Mouse (Mus musculus) cerebellum, adult 8-10 months (tissue): ENCODE results near the gene Car11.

Experiments
- DNase-seq: peaks from one replicate; pipeline ENCODE4 v3.0.0; 2022

Car11 gene

DNA sequence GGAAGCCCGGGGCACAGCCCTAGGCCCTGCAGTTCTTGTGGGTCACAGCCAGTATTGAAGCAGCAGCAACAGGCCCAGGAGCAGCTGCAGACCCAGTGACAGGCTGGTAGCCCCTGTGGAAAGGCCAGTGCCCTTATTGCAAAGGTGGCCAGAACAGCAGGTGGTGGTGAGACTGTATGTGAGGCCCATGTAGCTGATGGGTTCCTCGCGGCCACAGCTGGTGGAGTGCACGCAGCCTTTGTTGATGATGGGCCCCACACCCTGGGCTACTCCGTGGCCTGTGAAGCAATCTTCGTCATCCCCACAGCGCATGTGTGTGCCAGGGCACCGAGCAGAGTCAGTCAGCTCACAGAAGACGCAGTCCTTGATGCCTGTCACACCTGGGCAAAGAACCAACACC is 25.5 kb downstream of the Car11 start:
- DNase-seq = no peak

DNA sequence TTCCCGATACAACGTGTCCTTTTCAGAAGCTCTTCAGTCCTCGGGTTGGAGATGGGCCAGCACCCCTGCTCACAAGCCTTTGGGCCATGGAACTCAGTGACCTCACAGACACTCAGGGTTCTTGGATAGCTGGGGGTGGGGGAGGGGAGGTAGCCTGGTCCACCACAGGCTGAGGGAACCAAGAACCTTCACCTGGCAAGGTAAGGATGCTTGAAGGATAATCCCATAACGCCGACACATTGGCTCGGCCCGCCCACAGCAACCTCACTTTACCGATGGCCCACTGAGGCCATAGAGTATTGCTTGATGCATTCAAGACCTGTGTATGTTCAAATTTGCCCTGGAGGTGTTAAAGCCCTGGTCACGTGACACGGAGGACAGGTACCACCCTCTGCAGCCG is 26.1 kb downstream of the Car11 start, which contains the start of gene Spaca4:
Gene Spaca4 (minus strand): TSS at position 101 of the 400 bp plus-strand sequence.
- DNase-seq = no peak

DNA sequence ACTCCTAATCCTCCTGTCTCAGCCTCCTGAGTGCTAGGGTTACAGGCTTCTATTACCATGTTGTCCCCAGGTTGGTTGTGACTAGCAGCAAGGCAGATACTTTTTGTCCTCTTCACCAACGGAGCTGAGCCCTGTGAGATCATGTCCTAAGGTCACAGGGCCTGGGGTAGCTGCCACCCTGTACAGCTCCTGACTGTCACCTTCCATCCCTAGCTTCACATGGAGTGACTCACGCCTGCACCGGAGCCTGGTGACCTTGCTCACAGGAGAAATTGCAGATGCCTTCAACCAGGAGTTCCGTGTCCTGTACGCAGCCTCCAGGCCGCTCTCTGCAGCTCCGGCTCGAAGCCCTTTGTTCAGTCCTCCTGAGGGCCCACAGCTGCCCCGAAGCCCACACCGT is 26.8 kb downstream of the Car11 start:
- DNase-seq = no peak

DNA sequence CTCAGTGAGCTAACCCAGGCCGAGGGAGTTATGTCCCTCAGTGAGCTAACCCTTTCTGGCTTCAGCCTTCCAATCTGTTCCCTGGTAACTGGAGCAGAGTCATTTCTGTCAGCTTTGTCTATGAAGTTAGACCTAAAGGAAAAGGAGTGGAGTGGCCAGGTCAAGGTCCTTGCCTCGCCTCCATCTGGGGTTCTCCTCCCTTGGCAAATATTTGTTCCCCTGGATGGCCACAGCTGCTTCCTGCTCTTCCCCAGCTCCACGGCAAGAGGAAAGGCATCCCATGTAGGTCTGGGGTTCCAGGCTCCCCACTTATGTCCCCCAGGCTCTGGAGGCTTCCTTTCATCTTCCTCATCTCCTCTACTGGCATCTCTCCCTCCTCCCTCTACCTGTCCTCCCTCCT is 28.0 kb downstream of the Car11 start:
- no peak for DNase-seq

DNA sequence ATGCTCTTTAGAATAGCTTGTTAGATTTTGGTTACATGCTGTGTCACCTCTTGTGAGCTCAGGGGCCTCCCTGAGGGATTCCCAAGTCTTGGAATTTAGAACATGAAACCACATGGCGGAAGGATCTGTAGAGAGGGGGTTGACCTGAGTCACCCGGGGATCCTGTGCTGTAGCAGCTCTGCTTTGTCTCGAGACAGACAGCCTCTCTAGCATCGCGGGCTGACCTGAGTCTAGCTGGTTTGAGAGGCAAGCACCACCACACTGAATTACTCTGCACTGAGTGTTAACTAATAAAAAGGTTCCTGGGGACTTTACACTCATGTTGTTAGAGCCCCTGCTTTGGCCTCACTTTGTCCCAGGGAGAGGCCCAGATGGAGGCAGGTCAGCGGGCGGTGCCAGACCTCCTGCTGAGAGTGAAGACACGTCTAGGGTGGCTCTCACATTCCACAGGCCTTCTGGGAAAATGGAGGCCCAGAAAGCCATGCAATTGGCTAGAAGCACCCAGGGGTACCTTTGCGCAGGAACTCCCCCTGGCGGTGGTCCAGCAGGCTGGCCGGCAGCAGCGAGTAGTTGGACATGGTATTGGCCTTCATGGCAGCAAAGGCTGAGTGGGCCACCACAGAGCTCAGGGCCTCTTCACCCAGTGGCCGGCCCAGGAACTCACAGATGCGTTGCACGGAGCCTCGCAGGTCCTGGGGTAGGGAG is 31.2 kb downstream of the Car11 start:
- DNase-seq = no peak

DNA sequence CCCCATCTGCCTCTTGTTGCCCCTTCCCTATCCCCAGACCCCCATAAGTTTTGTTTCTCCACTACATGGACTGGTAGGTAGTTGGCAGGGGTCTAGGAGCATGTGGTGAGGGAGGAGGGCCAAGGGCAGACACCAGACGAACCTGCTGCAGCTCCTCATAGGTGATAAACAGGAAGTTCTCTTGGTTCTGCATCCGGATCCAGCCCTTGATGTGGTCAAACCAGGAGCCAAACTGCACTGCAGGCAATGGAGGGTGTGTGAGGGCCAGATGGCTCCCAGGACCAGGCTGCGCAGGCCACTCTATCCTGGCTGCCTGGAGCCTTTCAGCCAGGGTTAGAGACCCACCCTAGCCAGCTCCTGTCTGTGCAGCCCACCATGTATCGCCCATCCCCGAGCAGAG is 33.8 kb downstream of the Car11 start:
- no peak for DNase-seq

DNA sequence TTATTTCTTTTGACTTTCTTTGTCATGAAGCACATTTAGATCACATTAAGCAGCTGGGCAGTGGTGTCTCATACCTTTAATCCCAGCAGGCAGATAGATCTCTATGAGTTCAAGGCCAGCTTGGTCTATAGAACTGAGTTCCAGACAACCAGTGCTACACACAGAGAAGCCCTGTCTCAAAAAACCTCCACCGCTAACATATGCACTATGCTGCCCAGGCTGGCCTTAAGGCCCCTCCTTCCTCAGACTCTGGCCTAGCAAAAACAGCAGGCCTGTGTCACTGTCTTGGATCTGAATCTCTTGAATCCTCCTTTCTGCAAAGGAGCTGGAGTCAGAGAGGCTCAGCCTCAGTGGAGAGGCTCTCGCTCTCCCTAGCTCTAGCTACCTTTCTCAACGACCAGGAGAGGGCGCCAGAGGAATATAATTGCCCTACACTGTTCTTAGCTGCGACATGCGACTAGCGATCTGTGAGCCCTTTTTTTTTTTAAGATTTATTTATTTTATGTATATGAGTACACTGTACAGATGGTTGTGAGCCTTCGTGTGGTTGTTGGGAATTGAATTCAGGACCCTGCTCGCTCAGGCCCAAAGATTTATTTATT is 39.6 kb downstream of the Car11 start:
- DNase-seq = peak; percentile 85

DNA sequence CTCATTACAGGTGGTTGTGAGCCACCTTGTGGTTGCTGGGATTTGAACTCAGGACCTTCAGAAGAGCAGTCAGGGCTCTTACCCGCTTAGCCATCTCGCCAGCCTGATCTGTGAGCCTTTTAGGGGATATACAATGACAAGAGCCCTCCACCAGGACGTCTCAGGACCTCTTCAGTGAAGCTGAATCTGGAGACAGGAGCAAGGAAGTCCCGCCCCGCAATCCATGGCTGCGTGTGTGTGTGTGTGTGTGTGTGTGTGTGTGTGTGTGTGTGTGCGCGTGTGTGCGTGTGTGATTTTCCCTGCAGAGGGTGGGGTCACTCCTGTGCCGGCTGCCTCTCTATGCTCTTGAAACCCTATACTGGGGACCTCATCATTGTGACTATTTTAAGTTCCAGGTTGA is 40.2 kb downstream of the Car11 start:
- no peak for DNase-seq

DNA sequence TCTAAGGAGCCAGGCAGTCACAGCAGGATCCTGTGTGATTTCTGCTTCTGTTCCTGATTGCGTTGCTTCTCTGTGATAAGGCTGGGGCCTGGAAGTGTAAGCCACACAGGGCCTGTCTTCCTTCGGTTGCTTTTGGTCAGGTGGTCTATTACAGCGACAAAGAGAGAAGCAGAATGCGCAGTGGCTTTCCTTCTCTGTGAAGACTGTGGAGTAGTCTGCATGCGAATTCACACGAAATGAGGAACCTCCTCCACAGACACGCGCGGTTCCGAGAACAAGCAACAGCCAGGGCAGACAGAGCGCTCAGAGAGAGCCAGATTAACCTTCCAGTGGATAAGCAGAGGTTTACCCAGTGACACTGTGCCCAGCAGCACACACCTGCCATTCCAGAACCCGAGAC is 41.7 kb downstream of the Car11 start:
- no peak for DNase-seq

DNA sequence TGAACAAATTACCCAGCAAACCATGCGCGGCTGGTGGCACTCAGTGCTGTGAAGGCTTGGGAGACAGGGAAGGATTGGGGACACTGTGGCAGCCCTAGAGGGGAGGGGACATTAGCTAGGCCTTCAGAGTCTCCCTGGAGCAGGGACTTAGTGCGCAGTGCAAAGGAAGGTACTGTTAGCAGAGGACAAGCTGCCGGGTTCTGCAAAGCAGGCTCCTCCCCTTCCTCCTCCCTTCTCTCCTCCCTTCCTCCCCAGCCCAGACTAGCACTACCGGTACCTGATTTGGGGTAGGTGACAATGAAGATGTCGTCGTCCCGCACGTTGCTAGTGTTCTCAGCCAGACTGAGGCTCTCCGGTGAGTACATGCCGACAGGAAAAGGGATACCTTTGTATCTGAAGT is 42.1 kb downstream of the Car11 start:
- DNase-seq = no peak

DNA sequence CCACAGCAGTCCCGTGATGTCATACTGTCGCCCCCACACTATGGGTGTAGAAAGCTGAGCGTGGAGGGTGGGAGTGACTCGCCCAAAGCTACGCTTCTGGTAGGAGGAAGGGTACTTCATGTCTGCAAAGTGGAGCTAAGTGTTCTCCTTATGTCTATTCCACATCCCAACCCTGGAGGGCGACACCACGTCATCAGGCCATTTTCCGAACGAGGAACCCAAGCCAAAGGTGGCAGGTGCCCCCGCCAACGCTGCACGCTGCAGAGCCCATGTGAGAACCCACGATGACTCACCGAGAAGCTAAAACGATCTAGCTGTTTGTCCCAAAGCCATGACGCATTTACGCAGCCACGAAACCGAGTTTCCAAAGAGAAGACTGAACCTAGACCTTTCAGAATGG is 42.7 kb downstream of the Car11 start:
- DNase-seq = peak; percentile 41

DNA sequence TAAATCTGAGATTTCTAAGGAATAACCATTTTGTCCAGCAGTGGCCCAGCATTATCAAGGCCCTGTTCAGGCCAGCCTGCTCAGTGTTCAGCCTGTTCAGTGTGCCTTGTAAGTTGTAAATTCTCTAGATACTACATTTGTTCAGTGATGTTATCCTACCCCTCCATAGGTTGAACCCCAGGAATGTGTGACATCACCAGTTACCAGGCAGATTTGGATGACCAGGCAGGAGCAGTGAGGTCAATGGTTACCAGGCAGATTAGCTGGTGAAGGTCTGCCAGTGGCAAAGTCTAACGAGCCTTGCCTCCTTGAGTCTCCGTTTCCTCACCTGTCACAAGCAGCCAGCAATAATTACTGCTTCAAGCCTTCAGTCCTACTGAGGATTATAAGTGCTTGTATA is 44.7 kb downstream of the Car11 start:
- DNase-seq = peak; percentile 68

DNA sequence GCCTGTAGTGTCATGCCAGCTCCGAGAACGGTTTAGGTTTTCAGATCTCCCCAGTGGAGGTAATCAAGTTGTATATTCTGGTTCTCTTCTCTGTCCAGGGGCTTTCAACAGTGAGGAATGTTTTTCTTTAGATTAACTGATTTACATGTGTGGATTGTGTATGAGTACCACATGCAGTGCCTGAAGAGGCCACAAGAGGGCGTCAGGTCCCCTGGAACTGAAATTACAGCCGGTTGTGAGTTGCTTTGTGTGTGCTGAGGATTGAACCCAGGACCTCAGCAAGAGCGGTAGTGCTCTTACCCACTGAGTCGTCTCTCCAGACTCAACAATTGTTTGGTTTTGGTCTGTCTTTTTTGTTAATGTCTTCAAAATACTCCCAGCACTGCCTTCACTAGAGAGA is 46.9 kb downstream of the Car11 start:
- no peak for DNase-seq

DNA sequence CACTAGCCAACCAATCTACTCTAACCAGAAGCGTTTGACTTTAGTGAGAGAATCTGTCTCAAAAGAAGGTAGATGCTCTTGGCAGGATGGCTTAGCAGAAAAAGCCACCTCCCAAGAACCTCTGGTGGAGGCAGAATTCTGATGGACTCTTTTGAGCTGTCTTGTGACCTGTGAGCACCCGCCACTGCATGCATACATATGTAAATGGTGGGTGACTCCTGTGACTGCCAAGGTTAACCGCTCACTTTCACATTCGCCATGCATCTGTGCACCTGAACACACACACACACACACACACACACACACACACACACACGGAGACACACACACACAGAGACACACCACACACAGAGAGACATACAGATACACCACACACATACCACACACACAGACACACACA is 47.8 kb downstream of the Car11 start:
- no peak for DNase-seq

DNA sequence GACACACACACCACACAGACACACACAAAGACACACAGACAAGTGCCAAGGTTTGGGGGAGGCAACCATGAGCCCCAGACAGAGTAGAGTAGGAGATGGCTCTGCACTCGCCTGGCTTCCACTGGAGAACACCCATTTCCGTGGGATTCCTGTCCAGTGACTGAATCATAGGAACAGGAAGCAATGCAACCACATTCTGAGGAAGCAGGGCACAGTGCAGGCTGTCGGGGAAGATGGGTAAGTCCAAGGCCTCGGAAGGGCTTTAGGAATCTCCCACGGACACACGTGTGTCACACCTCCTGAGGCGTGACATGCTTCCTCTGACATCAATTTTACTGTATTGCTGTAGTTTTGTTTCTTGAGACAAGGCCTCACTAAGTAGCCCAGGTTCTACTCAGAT is 48.5 kb downstream of the Car11 start:
- DNase-seq = no peak

DNA sequence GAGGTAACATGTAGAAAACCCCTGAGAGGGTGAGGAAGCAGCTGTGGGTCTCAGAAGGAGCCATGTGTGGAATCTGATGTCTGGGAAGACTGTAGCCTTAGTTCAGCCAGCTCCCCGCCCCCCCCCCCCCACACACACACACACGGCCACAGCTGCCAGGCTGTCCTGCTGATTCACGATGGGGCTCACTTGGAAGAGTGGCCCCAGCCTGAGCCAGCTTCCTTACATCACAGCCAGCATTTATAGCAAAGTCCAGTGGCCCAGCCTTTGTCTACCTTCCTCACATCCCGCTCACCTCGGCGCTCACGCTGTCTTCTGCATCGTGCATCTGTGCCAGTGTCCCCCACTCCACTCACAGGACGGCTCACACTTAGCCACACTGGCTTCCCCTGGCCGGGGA is 49.8 kb downstream of the Car11 start:
- no peak for DNase-seq

DNA sequence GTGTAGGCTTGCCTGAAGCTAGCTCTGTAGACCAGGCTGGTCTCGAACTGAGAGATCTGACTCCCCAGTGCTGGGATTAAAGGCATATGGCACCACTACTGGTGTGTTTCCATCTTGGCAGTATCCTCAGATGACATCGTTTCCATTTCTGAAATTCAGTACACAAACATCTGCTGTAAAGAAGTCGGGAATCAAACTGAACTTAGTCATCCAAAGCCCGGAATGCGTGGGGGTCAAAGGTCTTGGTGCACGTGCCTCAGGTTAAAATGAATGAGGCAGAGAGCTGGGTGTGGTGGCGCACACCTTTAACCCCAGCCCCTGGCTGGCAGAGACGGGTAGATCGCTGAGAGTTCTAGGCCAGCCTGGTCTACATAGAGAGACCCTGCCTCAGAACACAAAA is 50.5 kb downstream of the Car11 start:
- no peak for DNase-seq
